Mouse (Mus musculus) bone marrow macrophage, adult 2 months (primary cell): ENCODE data around the gene Zfp953.
"Not testable (repeated sequence)": the region's sequence is repeated elsewhere in the genome, so short reads cannot be mapped to it uniquely, and the experiment has no call there.

ENCODE experiments used
- CTCF ChIP-seq: IDR thresholded peaks from 2 replicates; pipeline ENCODE4 v1.5.1; 2012; ENCODE audit warnings: low read depth, mild to moderate bottlenecking, low read length, moderate library complexity
- POLR2A ChIP-seq: IDR thresholded peaks from 2 replicates; pipeline ENCODE4 v1.6.1; 2012; ENCODE audit warnings: mild to moderate bottlenecking, low read depth, low read length, borderline replicate concordance

GRCm38 (mm10) chr13:67376255-67376654, 15.8 kb upstream of the Zfp953 start:
- TF ChIP-seq CTCF, POLR2A: not testable (repeated sequence)
